Mouse (Mus musculus): ENCODE results near the gene Lamp1.

The Lamp1 gene

DNA sequence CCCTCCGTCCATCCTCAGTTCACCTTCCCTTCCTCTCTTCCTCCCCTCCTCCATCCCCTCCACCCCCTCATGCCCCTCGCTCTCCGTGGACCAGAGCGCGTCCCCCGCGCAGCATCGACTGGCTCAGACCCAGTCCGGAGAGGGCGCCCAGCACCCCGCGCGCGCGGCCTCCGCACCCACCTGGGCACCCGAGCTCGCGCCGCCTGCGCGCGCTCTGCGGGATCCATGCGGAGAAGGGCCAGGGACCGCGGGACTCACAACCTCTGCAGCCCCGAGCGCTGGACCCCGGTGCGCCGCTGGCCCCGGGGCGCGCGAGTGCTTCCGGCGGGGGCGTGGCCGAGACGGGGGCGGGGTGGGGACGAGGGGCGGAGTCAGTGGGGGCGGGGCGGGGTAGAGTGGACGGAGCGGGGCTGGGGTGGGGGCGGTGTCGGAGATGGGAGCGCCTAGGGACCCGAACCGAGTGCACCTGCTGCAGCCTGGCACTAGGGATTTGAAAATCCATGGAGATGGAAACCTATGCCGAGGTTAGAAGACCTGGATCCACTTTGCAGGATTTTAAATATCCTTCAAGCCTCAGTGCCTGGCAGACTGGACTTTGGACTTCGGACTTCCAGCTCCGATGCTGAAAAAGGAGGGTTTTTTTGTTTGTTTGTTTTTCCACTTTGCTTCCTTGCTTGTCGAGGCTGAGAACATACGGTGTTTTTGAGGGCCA is 41.5 kb downstream of the Lamp1 start, which contains the start of gene Grtp1:
Gene Grtp1, minus strand, starts transcription at position 320 of the 712 bp plus-strand sequence.
- DNase-seq (ENCODE audit: low spot score in 2 of 2) = no peak

DNA sequence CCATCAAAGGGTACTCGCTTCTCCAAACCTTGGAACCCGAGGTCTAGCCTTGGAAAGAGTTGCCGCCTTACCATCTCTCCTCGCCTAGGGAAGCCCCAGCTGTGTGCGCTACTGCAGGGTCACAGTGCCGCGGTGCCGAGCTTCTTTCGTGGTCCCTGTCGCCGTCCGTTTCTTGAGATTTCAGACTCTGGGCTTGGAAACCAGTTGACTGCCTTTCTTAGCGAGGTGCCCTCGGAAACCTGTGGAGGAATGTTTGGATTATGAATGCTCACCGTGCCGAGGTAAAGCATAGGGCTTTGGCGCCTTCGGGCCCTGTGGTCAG is 42.0 kb downstream of the Lamp1 start:
- no peak for DNase-seq (ENCODE audit: low spot score in 2 of 2)

DNA sequence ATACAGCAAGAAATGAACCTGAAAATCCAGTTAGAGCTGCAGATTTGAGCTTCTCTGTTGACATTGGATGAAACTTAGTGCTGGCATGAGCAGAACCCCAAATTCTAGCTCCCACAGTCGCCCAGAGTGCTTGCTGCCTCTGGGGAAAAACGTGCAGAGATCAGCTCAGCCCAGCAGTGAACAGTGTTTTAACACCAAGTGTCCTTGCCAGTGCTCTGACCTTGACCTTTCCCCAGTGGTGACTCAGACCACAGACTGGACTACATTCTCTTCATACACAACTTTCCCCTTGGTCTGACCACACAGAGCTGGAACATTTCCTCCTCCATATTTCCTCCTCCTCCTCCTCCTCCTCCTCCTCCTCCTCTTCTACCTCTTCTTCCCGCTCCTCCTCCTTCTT is 43.1 kb downstream of the Lamp1 start:
- no peak for DNase-seq (ENCODE audit: low spot score in 2 of 2)

GRCm38 (mm10) chr8:13202806-13203205 is 43.8 kb downstream of the Lamp1 start:
- DNase-seq (ENCODE audit: low spot score in 2 of 2) = no peak

DNA sequence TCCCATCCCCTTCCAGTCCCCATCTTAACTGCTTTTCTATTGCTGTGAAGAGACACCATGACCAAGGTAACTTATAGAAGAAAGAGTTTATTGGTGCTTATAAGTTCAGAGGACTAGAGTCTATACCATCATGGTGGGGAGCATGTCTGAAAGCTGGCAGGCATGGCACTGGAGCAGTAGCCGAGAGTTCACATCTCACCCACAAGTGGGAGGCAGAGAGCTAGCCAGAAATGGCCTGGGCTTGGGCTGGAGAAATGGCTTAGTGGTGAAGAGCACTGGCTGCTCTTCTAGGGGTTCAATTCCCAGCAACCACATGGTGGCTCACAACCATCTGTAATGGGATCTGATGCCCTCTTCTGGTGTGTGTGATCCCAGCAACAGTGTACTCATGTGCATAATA is 44.5 kb downstream of the Lamp1 start:
- DNase-seq (ENCODE audit: low spot score in 2 of 2) = no peak

- no peak for DNase-seq (ENCODE audit: low spot score in 2 of 2)
Observed at GRCm38 (mm10) chr8:13204371-13205140, 45.6 kb downstream of the Lamp1 start.

DNA sequence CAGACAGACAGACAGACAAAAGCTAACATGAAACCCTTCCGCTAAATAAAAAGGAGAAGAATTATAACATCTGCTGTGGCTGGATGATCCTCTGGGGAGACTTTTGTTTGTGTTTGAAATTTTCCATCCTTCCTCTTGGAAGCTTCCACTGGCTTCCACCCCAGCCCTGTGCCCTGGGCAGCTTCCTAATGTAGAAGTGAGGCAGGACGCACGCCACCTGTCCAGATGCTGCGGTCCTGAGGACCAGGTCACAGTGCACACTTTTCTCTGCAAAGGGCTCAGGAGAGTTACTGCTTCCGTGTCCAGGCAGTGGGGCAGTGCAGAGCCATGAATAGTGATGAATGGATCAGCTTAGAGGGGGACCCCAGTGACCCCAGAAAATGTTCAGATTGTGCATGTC is 46.4 kb downstream of the Lamp1 start:
- no peak for DNase-seq (ENCODE audit: low spot score in 2 of 2)

- no peak for DNase-seq (ENCODE audit: low spot score in 2 of 2)
Observed at GRCm38 (mm10) chr8:13206290-13206689, 47.3 kb downstream of the Lamp1 start.

- no peak for DNase-seq (ENCODE audit: low spot score in 2 of 2)
Observed at GRCm38 (mm10) chr8:13208627-13209355, 49.8 kb downstream of the Lamp1 start.

DNA sequence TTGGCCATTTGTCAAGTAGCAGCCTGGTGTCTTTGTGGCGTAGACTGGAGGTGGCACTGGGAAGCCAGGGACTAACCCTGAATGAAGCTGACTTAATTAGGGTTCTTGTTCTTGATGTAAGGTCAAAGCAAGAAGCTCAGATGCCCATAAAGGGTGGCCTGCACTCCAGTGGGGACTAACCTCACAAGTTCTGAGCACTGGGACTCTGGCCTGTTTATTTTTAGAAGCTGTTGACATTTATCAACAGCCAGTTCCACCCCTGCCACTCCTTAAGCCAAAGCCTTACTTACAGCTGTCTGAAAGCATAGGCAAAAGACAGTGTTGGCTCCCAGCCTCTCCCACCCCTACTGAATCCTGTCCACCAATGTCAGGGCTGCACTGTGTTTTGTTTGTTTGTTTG is 50.8 kb downstream of the Lamp1 start:
- no peak for DNase-seq (ENCODE audit: low spot score in 2 of 2)

DNA sequence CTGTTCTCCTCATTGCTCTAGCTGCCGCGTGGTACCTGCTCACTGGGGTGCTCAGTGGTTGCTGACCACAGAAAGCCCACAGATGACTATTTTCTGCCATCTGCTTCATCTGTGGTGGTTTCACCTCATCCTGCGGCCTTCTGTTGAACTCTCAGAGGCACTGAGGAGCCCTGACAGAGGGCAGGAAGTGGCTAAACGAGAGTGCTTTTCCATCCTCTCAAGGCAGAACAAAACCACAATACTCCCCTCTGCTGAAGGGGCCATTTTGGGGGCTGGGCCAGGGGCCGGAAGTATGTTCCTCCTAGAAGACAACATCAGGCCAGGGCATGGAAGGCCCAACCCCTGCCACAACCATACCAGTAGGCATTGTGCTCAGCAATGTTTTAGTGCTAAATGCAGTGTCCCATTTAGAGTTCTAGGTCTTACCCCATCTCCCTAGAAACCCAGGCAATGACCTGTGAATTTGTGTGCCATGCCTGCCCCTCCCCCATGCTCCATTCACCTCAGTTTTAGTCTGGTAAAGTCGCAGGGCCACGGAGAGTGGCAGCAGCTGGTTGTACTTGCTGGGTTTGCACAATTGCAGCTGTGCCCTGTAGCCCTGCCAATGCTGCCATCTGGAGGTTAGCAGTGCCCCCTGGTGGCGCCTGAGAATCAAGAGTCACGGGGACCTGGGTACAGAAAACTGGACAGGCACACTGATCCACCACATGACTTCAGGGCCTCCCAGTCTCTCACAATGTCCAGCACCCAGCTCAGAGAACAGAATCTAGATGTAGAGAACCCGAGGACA is 54.7 kb downstream of the Lamp1 start:
- DNase-seq (ENCODE audit: low spot score in 2 of 2) = peak; percentile 77 to 78

- no peak for DNase-seq (ENCODE audit: low spot score in 2 of 2)
Observed at GRCm38 (mm10) chr8:13216386-13216785, 57.4 kb downstream of the Lamp1 start.

DNA sequence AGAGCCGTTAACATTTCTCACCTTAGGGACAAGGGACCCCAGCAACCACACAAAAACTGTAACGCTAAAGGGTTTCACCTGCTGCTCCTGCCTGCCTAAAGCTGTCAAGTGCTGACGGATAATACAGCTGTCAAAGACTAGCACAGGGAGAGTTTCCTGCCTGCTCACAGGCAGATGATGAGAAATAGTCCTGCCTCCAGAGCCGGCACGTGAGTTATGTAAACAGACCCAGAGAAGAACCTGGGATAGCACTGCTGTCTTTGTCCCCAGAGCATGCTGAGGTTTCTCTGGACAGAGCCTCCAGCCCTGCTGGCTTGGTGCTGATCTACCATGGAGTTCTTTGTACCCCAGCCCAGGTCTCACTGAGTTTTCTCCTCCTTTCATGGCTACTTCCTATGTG is 58.1 kb downstream of the Lamp1 start:
- no peak for DNase-seq (ENCODE audit: low spot score in 2 of 2)

DNA sequence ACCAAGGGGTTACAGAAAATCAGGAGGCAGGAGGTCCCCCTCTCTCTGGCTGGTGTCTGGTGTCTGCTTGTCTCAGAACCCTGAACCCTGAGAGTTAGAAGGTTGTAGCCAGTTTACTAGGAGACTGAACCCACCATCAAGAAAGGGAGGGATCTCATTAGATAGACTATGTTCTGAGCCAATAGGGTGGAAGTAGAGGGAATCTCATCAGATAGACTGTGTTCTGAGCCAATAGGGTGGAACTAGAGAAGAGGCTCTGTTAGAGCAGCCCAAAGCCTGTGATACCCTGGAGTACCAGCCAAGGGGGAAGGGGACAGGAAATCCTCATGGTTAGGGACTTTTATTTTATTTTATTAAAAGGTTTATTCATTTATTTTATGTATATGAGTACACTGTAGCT is 59.0 kb downstream of the Lamp1 start:
- DNase-seq (ENCODE audit: low spot score in 2 of 2) = no peak

- DNase-seq (ENCODE audit: low spot score in 2 of 2) = no peak
Observed at GRCm38 (mm10) chr8:13218441-13218840, 59.5 kb downstream of the Lamp1 start.

- DNase-seq (ENCODE audit: low spot score in 2 of 2) = no peak
Observed at GRCm38 (mm10) chr8:13224426-13224825, 65.5 kb downstream of the Lamp1 start.
